Mouse (Mus musculus) MEL (cell line): Measurements from ENCODE around the gene Spen. TPM values are rescaled to one million over a fixed set of nuclear protein-coding genes. Genes with fewer than 3 reads are reported as not detected.

Source experiments
- DNase-seq: peaks from one replicate; pipeline ENCODE4 v3.0.0; 2011; ENCODE audit warnings: low read depth, low spot score
- H3K27ac ChIP-seq: 2 replicates; pipeline ENCODE4 v1.5.1; 2012; ENCODE audit warnings: low read depth, mild to moderate bottlenecking, control low read depth, low read length, moderate library complexity; ENCODE audit not compliant: control insufficient read depth
- H3K27me3 ChIP-seq, 2 experiments: fragments of 150-350 bp in 1 of 2; sonication (generic) in 1 of 2; 2 replicates each; pipeline ENCODE4 v1.6.1; 2012; ENCODE audit warnings: low read length in 2 of 2, mild to moderate bottlenecking in 2 of 2, improper control_type of control experiment in 1 of 2, moderate library complexity in 1 of 2; ENCODE audit not compliant: insufficient read depth in 2 of 2, control insufficient read depth in 1 of 2
- H3K36me3 ChIP-seq, 2 experiments: 2 replicates each; pipeline ENCODE4 v1.6.1; 2012 to 2014; ENCODE audit warnings: low read length in 2 of 2, improper control_type of control experiment in 1 of 2, inconsistent platforms in 1 of 2, mild to moderate bottlenecking in 1 of 2; ENCODE audit not compliant: insufficient read depth in 2 of 2, control insufficient read depth in 1 of 2
- H3K4me1 ChIP-seq, 2 experiments: fragments of 150-350 bp in 1 of 2; sonication (generic) in 1 of 2; 2 replicates each; pipeline ENCODE4 v1.6.1; 2012; ENCODE audit warnings: low read length in 2 of 2, improper control_type of control experiment in 1 of 2, mild to moderate bottlenecking in 1 of 2; ENCODE audit not compliant: insufficient read depth in 2 of 2, control insufficient read depth in 1 of 2
- H3K4me3 ChIP-seq, 2 experiments: fragments of 150-350 bp in 1 of 2; sonication (generic) in 1 of 2; 2 replicates each; pipeline ENCODE4 v1.5.1; 2012; ENCODE audit warnings: low read depth in 2 of 2, low read length in 2 of 2, mild to moderate bottlenecking in 2 of 2, moderate library complexity in 2 of 2, control low read depth in 1 of 2, improper control_type of control experiment in 1 of 2; ENCODE audit not compliant: control insufficient read depth in 1 of 2, insufficient read depth in 1 of 2
- H3K79me2 ChIP-seq: 2 replicates; pipeline ENCODE4 v1.6.1; 2012; ENCODE audit warnings: mild to moderate bottlenecking, low read length, moderate library complexity; ENCODE audit not compliant: control insufficient read depth, poor library complexity, insufficient read depth
- H3K9ac ChIP-seq: 2 replicates; pipeline ENCODE4 v1.6.1; 2012; ENCODE audit warnings: low read depth, mild to moderate bottlenecking, control low read depth, low read length, moderate library complexity; ENCODE audit not compliant: control insufficient read depth, poor library complexity, severe bottlenecking
- H3K9me3 ChIP-seq: fragments of 150-350 bp; sonication (generic); replicated peaks from 2 replicates; pipeline ENCODE4 v1.6.1; 2012; ENCODE audit warnings: mild to moderate bottlenecking, low read length, improper control_type of control experiment, moderate library complexity; ENCODE audit not compliant: insufficient read depth
- BHLHE40 ChIP-seq: IDR thresholded peaks from 2 replicates; pipeline ENCODE4 v1.6.1; 2012; ENCODE audit warnings: low read depth, mild to moderate bottlenecking, inconsistent platforms, low read length, improper control_type of control experiment, borderline replicate concordance
- CHD1 ChIP-seq: IDR thresholded peaks from 2 replicates; pipeline ENCODE4 v1.6.1; 2012; ENCODE audit warnings: low read depth, mild to moderate bottlenecking, inconsistent platforms, low read length, improper control_type of control experiment
- CTCF ChIP-seq, 3 experiments: IDR thresholded peaks in 2 of 3; conservative IDR thresholded peaks in 1 of 3; 2 replicates each; pipeline ENCODE4 v1.5.1; 2011 to 2012; ENCODE audit warnings: low read length in 3 of 3, low read depth in 2 of 3, mild to moderate bottlenecking in 2 of 3, improper control_type of control experiment in 1 of 3, inconsistent platforms in 1 of 3, mixed read lengths in 1 of 3, moderate library complexity in 1 of 3; ENCODE audit not compliant: control insufficient read depth in 1 of 3, insufficient read depth in 1 of 3, poor library complexity in 1 of 3, severe bottlenecking in 1 of 3
- E2F4 ChIP-seq: IDR thresholded peaks from 2 replicates; pipeline ENCODE4 v1.6.1; 2011; ENCODE audit warnings: low read depth, low read length, improper control_type of control experiment, borderline replicate concordance
- EP300 ChIP-seq, 2 experiments: IDR thresholded peaks; 2 replicates each; pipeline ENCODE4 v1.6.1; 2011; ENCODE audit warnings: improper control_type of control experiment in 2 of 2, low read length in 2 of 2, low read depth in 1 of 2, mild to moderate bottlenecking in 1 of 2
- ETS1 ChIP-seq: IDR thresholded peaks from 2 replicates; pipeline ENCODE4 v1.6.1; 2012; ENCODE audit warnings: low read depth, mild to moderate bottlenecking, inconsistent platforms, low read length, improper control_type of control experiment, moderate library complexity
- GABPA ChIP-seq: IDR thresholded peaks from 2 replicates; pipeline ENCODE4 v1.6.1; 2012; ENCODE audit warnings: low read depth, mild to moderate bottlenecking, inconsistent platforms, low read length, improper control_type of control experiment, moderate library complexity
- GATA1 ChIP-seq: IDR thresholded peaks from 2 replicates; pipeline ENCODE4 v1.6.1; 2011; ENCODE audit warnings: low read depth, low read length, improper control_type of control experiment
- HCFC1 ChIP-seq: IDR thresholded peaks from 2 replicates; pipeline ENCODE4 v1.6.1; 2012; ENCODE audit warnings: low read depth, mild to moderate bottlenecking, inconsistent platforms, low read length, improper control_type of control experiment, moderate library complexity
- JUND ChIP-seq: IDR thresholded peaks from 2 replicates; pipeline ENCODE4 v1.6.1; 2011; ENCODE audit warnings: low read depth, mild to moderate bottlenecking, improper control_type of control experiment, low read length
- KAT2A ChIP-seq: conservative IDR thresholded peaks from 2 replicates; pipeline ENCODE4 v1.6.1; 2012; ENCODE audit warnings: low read depth, low read length, improper control_type of control experiment, inconsistent platforms
- MAFK ChIP-seq: IDR thresholded peaks from 2 replicates; pipeline ENCODE4 v1.6.1; 2011; ENCODE audit warnings: low read depth, mild to moderate bottlenecking, low read length, improper control_type of control experiment, borderline replicate concordance
- MAX ChIP-seq: IDR thresholded peaks from 2 replicates; pipeline ENCODE4 v1.6.1; 2011; ENCODE audit warnings: low read length, improper control_type of control experiment
- MAZ ChIP-seq: IDR thresholded peaks from 2 replicates; pipeline ENCODE4 v1.6.1; 2012; ENCODE audit warnings: low read depth, mild to moderate bottlenecking, inconsistent platforms, low read length, improper control_type of control experiment
- MEF2A ChIP-seq: IDR thresholded peaks from 2 replicates; pipeline ENCODE4 v1.6.1; 2014; ENCODE audit warnings: low read depth, mild to moderate bottlenecking, inconsistent platforms, low read length, improper control_type of control experiment; ENCODE audit not compliant: poor library complexity, insufficient replicate concordance, severe bottlenecking; ENCODE audit errors: extremely low read depth
- MXI1 ChIP-seq: IDR thresholded peaks from 2 replicates; pipeline ENCODE4 v1.6.1; 2011; ENCODE audit warnings: mild to moderate bottlenecking, low read depth, low read length, improper control_type of control experiment
- MYB ChIP-seq: IDR thresholded peaks from 2 replicates; pipeline ENCODE4 v1.6.1; 2011; ENCODE audit warnings: mild to moderate bottlenecking, low read depth, low read length, improper control_type of control experiment
- NELFE ChIP-seq: IDR thresholded peaks from 2 replicates; pipeline ENCODE4 v1.6.1; 2011; ENCODE audit warnings: low read depth, low read length, improper control_type of control experiment
- NRF1 ChIP-seq: IDR thresholded peaks from 2 replicates; pipeline ENCODE4 v1.6.1; 2014; ENCODE audit warnings: low read depth, mild to moderate bottlenecking, inconsistent platforms, low read length, improper control_type of control experiment, moderate library complexity; ENCODE audit not compliant: poor library complexity, insufficient read depth, severe bottlenecking
- POLR2A ChIP-seq, 2 experiments: IDR thresholded peaks; 2 replicates each; pipeline ENCODE4 v1.6.1; 2011 to 2012; ENCODE audit warnings: low read length in 2 of 2, mild to moderate bottlenecking in 2 of 2, control low read depth in 1 of 2, improper control_type of control experiment in 1 of 2, low read depth in 1 of 2, moderate library complexity in 1 of 2; ENCODE audit not compliant: control insufficient read depth in 1 of 2, insufficient read depth in 1 of 2, poor library complexity in 1 of 2
- RAD21 ChIP-seq: IDR thresholded peaks from 2 replicates; pipeline ENCODE4 v1.6.1; 2011; ENCODE audit warnings: mild to moderate bottlenecking, low read depth, low read length, improper control_type of control experiment
- RCOR1 ChIP-seq: IDR thresholded peaks from 2 replicates; pipeline ENCODE4 v1.6.1; 2012; ENCODE audit warnings: low read depth, mild to moderate bottlenecking, inconsistent platforms, low read length, improper control_type of control experiment
- SIN3A ChIP-seq: IDR thresholded peaks from 2 replicates; pipeline ENCODE4 v1.6.1; 2012; ENCODE audit warnings: low read length, improper control_type of control experiment, inconsistent platforms
- TAL1 ChIP-seq: IDR thresholded peaks from 2 replicates; pipeline ENCODE4 v1.6.1; 2012; ENCODE audit warnings: mild to moderate bottlenecking, inconsistent platforms, low read length, moderate library complexity, mixed read lengths
- TBP ChIP-seq: IDR thresholded peaks from 2 replicates; pipeline ENCODE4 v1.8.0; 2011; ENCODE audit warnings: low read depth, low read length, improper control_type of control experiment
- TCF12 ChIP-seq: IDR thresholded peaks from 2 replicates; pipeline ENCODE4 v1.6.1; 2014; ENCODE audit warnings: low read depth, mild to moderate bottlenecking, inconsistent platforms, low read length, improper control_type of control experiment, moderate library complexity
- USF2 ChIP-seq, 2 experiments: IDR thresholded peaks; 2 replicates each; pipeline ENCODE4 v1.6.1; 2011 to 2012; ENCODE audit warnings: improper control_type of control experiment in 2 of 2, low read length in 2 of 2, borderline replicate concordance in 1 of 2, inconsistent platforms in 1 of 2, low read depth in 1 of 2, mild to moderate bottlenecking in 1 of 2; ENCODE audit not compliant: insufficient read depth in 1 of 2
- ZC3H11A ChIP-seq: IDR thresholded peaks from 2 replicates; pipeline ENCODE4 v1.6.1; 2012; ENCODE audit warnings: low read depth, mild to moderate bottlenecking, inconsistent platforms, low read length, improper control_type of control experiment
- ZMIZ1 ChIP-seq: IDR thresholded peaks from 2 replicates; pipeline ENCODE4 v1.6.1; 2012; ENCODE audit warnings: low read depth, mild to moderate bottlenecking, inconsistent platforms, low read length, improper control_type of control experiment, moderate library complexity
- ZNF384 ChIP-seq: IDR thresholded peaks from 2 replicates; pipeline ENCODE4 v1.6.1; 2012; ENCODE audit warnings: low read depth, mild to moderate bottlenecking, inconsistent platforms, low read length, improper control_type of control experiment
- polyA plus RNA-seq, 2 experiments: library from polyadenylated mRNA; stranded (reverse) in 1 of 2; unstranded in 1 of 2; fragments of >175 nt in 1 of 2; fragments of >200 nt in 1 of 2; gene quantifications; 2 replicates each; pipeline versions ENCODE4 v1.2.1 to v1.2.4; 2012; ENCODE audit warnings: low replicate concordance in 2 of 2, low read depth in 1 of 2; ENCODE audit not compliant: insufficient read length in 2 of 2, insufficient read depth in 1 of 2, missing spikeins in 1 of 2
- total RNA-seq: library from RNA; depleted of rRNA; stranded (reverse); fragments of 300-350 nt; gene quantifications from 2 replicates; pipeline ENCODE4 v1.2.3, GENCODE M21; 2012

Gene Spen
- total and polyA plus RNA-seq, 3 experiments = 11.9 to 102 (median 46.9) TPM

DNA sequence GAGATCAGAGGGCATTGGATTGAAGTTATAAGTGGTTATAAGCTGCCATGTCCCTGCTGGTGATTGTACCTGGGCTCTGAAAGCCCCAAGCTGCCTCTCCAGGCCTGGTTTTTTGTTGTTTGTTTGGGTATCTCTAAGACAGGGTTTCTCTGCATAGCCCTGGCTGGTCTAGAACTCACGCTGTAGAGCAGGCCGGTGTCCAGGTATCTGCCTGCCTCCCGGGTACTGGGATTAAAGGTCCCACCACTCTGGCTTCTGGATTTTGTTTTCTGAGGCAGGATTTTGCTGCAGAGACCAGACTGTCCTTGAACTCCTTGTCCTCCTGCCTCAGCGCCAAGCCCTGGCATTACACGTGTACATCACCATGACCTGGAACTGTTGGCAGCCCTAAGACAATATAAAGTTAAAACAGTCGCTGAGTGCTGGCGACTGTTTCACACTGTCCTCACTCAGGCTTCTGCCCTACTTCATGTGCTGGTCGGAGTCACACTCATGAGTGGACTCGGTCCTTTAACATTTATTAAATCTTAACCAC is 86.4 kb downstream of the Spen start:
- H3K36me3 ChIP-seq = peaks cover 3 to 7% of the 10 kb centered on the region in 2 experiments; a peak in 3 of 4 replicates
- peaks cover 5% of the 10 kb centered on the region; the same call in 1 of the 2 replicates for H3K79me2 ChIP-seq
- H3K4me1 ChIP-seq = peaks cover 7 to 11% of the 10 kb centered on the region in 2 experiments
- no peak overlapping the region for H3K4me3 ChIP-seq
- no peak overlapping the region for H3K9ac ChIP-seq
- TF ChIP-seq RAD21 = no peak
- no peak for TF ChIP-seq CHD1
- TF ChIP-seq NRF1 = no peak
- no peak for TF ChIP-seq ZC3H11A
- no peak for TF ChIP-seq MEF2A
- no peak for TF ChIP-seq ETS1
- no peak for TF ChIP-seq POLR2A (IDR thresholded peaks at IDR 0.05; ENCODE audit: control insufficient read depth in 1 of 2, insufficient read depth in 1 of 2, low read depth in 1 of 2, low read length in 2 of 2, poor library complexity in 1 of 2)
- no peak for TF ChIP-seq ZMIZ1
- TF ChIP-seq GABPA = no peak
- TF ChIP-seq MYB = no peak
- TF ChIP-seq MAX = no peak
- TF ChIP-seq BHLHE40 = no peak
- TF ChIP-seq MAFK = no peak
- TF ChIP-seq KAT2A = no peak
- H3K27me3 ChIP-seq = no peaks in the 10 kb centered on the region
- H3K9me3 ChIP-seq = no peaks in the 10 kb centered on the region
- no peak overlapping the region for H3K27ac ChIP-seq
- DNase-seq = no peak

DNA sequence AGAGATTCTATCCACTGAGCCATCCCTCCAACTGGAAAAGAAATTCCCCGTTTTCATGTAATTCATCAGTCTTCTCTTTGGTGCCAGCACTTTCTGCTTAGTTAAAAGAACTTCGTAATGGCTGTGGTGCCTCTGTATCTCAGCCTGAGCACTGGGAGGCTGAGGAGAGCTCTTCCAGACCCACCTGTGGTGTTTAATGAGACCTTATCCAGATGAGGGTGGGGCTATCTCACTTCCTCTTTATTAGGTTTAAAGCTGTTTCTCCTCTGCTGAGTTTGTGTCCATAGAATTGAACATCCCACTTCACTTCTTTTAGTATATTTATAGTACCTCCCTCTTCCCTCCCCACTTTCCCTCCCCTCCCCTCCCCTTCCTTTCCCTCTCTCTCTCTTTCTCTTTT is 87.1 kb downstream of the Spen start:
- no peaks in the 10 kb centered on the region for H3K27me3 ChIP-seq
- H3K4me1 ChIP-seq = peaks cover 7 to 11% of the 10 kb centered on the region in 2 experiments
- H3K27ac ChIP-seq = peak overlapping the region; percentile 46
- TF ChIP-seq TCF12 = 0 out of 2 replicates have a peak, but pooled peaks have one; percentile 33
- no peak for TF ChIP-seq USF2 (IDR thresholded peaks at IDR 0.05; ENCODE audit: borderline replicate concordance in 1 of 2, insufficient read depth in 1 of 2, low read depth in 1 of 2, low read length in 2 of 2)
- TF ChIP-seq MYB = no peak
- peak; percentile 63 for TF ChIP-seq GATA1
- peak; percentile 44; the same call in 1 of the 2 replicates for TF ChIP-seq ETS1
- peak; percentile 46; the same call in 1 of the 2 replicates for TF ChIP-seq RCOR1
- peak; percentile 47 for TF ChIP-seq TAL1
- TF ChIP-seq JUND = no peak
- TF ChIP-seq CTCF (IDR thresholded peaks at IDR 0.05 in 2 of 3, conservative IDR thresholded peaks at IDR 0.05 in 1 of 3; ENCODE audit: control insufficient read depth in 1 of 3, insufficient read depth in 1 of 3, low read depth in 2 of 3, low read length in 3 of 3, poor library complexity in 1 of 3, severe bottlenecking in 1 of 3) = no peak
- no peak for TF ChIP-seq MEF2A
- no peak for TF ChIP-seq NELFE
- peak; percentile 41 for TF ChIP-seq MXI1
- TF ChIP-seq ZNF384 = no peak
- peak; percentile 68 for TF ChIP-seq SIN3A
- TF ChIP-seq MAZ = 0 out of 2 replicates have a peak, but pooled peaks have one; percentile 58
- TF ChIP-seq E2F4 = no peak
- TF ChIP-seq TBP = peak; percentile 52; the same call in 1 of the 2 replicates
- no peak for TF ChIP-seq BHLHE40
- TF ChIP-seq EP300 (IDR thresholded peaks at IDR 0.05; ENCODE audit: low read depth in 1 of 2, low read length in 2 of 2) = peak in 1 of 2 experiments; percentile 68; a peak in 2 of 4 replicates
- no peak for TF ChIP-seq HCFC1
- DNase-seq = peak; percentile 93
- H3K4me3 ChIP-seq = no peak overlapping the region
- peaks cover 3 to 7% of the 10 kb centered on the region in 2 experiments; a peak in 3 of 4 replicates for H3K36me3 ChIP-seq
- H3K79me2 ChIP-seq = peaks cover 3% of the 10 kb centered on the region; the same call in 1 of the 2 replicates
- H3K9ac ChIP-seq = no peak overlapping the region
- H3K9me3 ChIP-seq = no peaks in the 10 kb centered on the region
